Mouse (Mus musculus) CH12.LX (cell line): Measurements from ENCODE around the gene Neurog3. TPM values are rescaled to one million over a fixed set of nuclear protein-coding genes. Genes with fewer than 3 reads are reported as not detected.

Experiments used
- DNase-seq: peaks from one replicate; pipeline ENCODE4 v3.0.0-alpha.2; 2013; ENCODE audit errors: extremely low read depth
- H3K27ac ChIP-seq: 2 replicates; pipeline ENCODE4 v1.5.1; 2012; ENCODE audit warnings: low read depth, mild to moderate bottlenecking, control low read depth, moderate library complexity; ENCODE audit not compliant: insufficient read depth
- H3K27me3 ChIP-seq: replicated peaks from 2 replicates; pipeline ENCODE3; 2012; ENCODE audit warnings: inconsistent platforms
- H3K36me3 ChIP-seq, 2 experiments: replicated peaks in 1 of 2; 2 replicates each; pipeline versions ENCODE3 to v1.6.1; 2012; ENCODE audit warnings: inconsistent platforms in 1 of 2, low read length in 1 of 2, mild to moderate bottlenecking in 1 of 2, mixed read lengths in 1 of 2, moderate library complexity in 1 of 2; ENCODE audit not compliant: control insufficient read depth in 1 of 2, insufficient read depth in 1 of 2
- H3K4me1 ChIP-seq, 2 experiments: 2 replicates each; pipeline ENCODE4 v1.6.1; 2012; ENCODE audit warnings: inconsistent platforms in 1 of 2, moderate library complexity in 1 of 2; ENCODE audit not compliant: insufficient read depth in 2 of 2, control insufficient read depth in 1 of 2
- H3K4me2 ChIP-seq: 2 replicates; pipeline ENCODE4 v1.6.1; 2012; ENCODE audit warnings: low read depth, mild to moderate bottlenecking, control low read depth; ENCODE audit not compliant: poor library complexity, insufficient read depth, severe bottlenecking
- H3K4me3 ChIP-seq, 3 experiments: fragments of 150-350 bp in 1 of 3; sonication (generic) in 1 of 3; replicated peaks in 1 of 3; 2 replicates each; pipeline versions ENCODE3 to v1.5.1; 2011 to 2012; ENCODE audit warnings: low read depth in 2 of 3, low read length in 2 of 3, mild to moderate bottlenecking in 2 of 3, moderate library complexity in 2 of 3, control low read depth in 1 of 3, improper control_type of control experiment in 1 of 3, inconsistent platforms in 1 of 3, mixed read lengths in 1 of 3; ENCODE audit not compliant: poor library complexity in 1 of 3
- H3K79me2 ChIP-seq: replicated peaks from 2 replicates; pipeline ENCODE4 v1.6.1; 2012; ENCODE audit warnings: mild to moderate bottlenecking, moderate library complexity; ENCODE audit not compliant: control insufficient read depth, poor library complexity, insufficient read depth, severe bottlenecking; ENCODE audit errors: extremely low read depth
- H3K9ac ChIP-seq: 2 replicates; pipeline ENCODE4 v1.6.1; 2012; ENCODE audit warnings: low read depth, mild to moderate bottlenecking, control low read depth, moderate library complexity; ENCODE audit not compliant: insufficient read depth
- H3K9me3 ChIP-seq: replicated peaks from 2 replicates; pipeline ENCODE3; 2012; ENCODE audit warnings: low read length, inconsistent platforms, mixed read lengths
- BHLHE40 ChIP-seq: IDR thresholded peaks from 2 replicates; pipeline ENCODE4 v1.6.1; 2011; ENCODE audit warnings: mild to moderate bottlenecking, low read depth, low read length, improper control_type of control experiment
- CHD1 ChIP-seq: IDR thresholded peaks from 2 replicates; pipeline ENCODE4 v1.6.1; 2012; ENCODE audit warnings: low read depth, low read length, improper control_type of control experiment, inconsistent platforms
- CHD2 ChIP-seq: IDR thresholded peaks from 2 replicates; pipeline ENCODE4 v1.6.1; 2011; ENCODE audit warnings: low read length, improper control_type of control experiment
- CTCF ChIP-seq, 2 experiments: IDR thresholded peaks in 1 of 2; conservative IDR thresholded peaks in 1 of 2; 2 replicates each; pipeline ENCODE4 v1.5.1; 2011 to 2012; ENCODE audit warnings: low read depth in 2 of 2, low read length in 2 of 2, improper control_type of control experiment in 1 of 2, inconsistent platforms in 1 of 2, mild to moderate bottlenecking in 1 of 2, moderate library complexity in 1 of 2
- E2F4 ChIP-seq: IDR thresholded peaks from 2 replicates; pipeline ENCODE4 v1.6.1; 2011; ENCODE audit warnings: low read depth, low read length, improper control_type of control experiment; ENCODE audit not compliant: insufficient replicate concordance
- ELF1 ChIP-seq: IDR thresholded peaks from 2 replicates; pipeline ENCODE4 v1.6.1; 2014; ENCODE audit warnings: low read depth, mild to moderate bottlenecking, inconsistent platforms, low read length, improper control_type of control experiment
- EP300 ChIP-seq: IDR thresholded peaks from 2 replicates; pipeline ENCODE4 v1.6.1; 2011; ENCODE audit warnings: low read length, improper control_type of control experiment
- GABPA ChIP-seq: IDR thresholded peaks from 2 replicates; pipeline ENCODE4 v1.6.1; 2012; ENCODE audit warnings: low read depth, low read length, improper control_type of control experiment, inconsistent platforms; ENCODE audit not compliant: insufficient replicate concordance
- IRF4 ChIP-seq: IDR thresholded peaks from 2 replicates; pipeline ENCODE4 v1.6.1; 2014; ENCODE audit warnings: low read depth, mild to moderate bottlenecking, inconsistent platforms, low read length, improper control_type of control experiment
- JUND ChIP-seq: conservative IDR thresholded peaks from 2 replicates; pipeline ENCODE4 v1.6.1; 2011; ENCODE audit warnings: low read depth, low read length, improper control_type of control experiment
- KAT2A ChIP-seq: IDR thresholded peaks from 2 replicates; pipeline ENCODE4 v1.6.1; 2012; ENCODE audit warnings: low read length, improper control_type of control experiment, inconsistent platforms; ENCODE audit not compliant: insufficient replicate concordance
- MAX ChIP-seq: IDR thresholded peaks from 2 replicates; pipeline ENCODE4 v1.6.1; 2011; ENCODE audit warnings: low read length, improper control_type of control experiment
- MAZ ChIP-seq: IDR thresholded peaks from 2 replicates; pipeline ENCODE4 v1.6.1; 2012; ENCODE audit warnings: low read depth, mild to moderate bottlenecking, inconsistent platforms, low read length, improper control_type of control experiment, moderate library complexity
- MEF2A ChIP-seq: IDR thresholded peaks from 2 replicates; pipeline ENCODE4 v1.6.1; 2014; ENCODE audit warnings: low read depth, mild to moderate bottlenecking, inconsistent platforms, low read length, improper control_type of control experiment, borderline replicate concordance
- MYC ChIP-seq: IDR thresholded peaks from 2 replicates; pipeline ENCODE4 v1.6.1; 2011; ENCODE audit warnings: low read depth, mild to moderate bottlenecking, improper control_type of control experiment, low read length
- NELFE ChIP-seq: IDR thresholded peaks from 2 replicates; pipeline ENCODE4 v1.6.1; 2011; ENCODE audit warnings: low read depth, low read length, improper control_type of control experiment
- PAX5 ChIP-seq: IDR thresholded peaks from 2 replicates; pipeline ENCODE4 v1.6.1; 2012; ENCODE audit warnings: low read length, inconsistent platforms, mixed read lengths
- POLR2AphosphoS2 ChIP-seq: IDR thresholded peaks from 2 replicates; pipeline ENCODE4 v1.6.1; 2011; ENCODE audit warnings: low read depth, low read length, improper control_type of control experiment
- RAD21 ChIP-seq: IDR thresholded peaks from 2 replicates; pipeline ENCODE4 v1.6.1; 2011; ENCODE audit warnings: low read depth, mild to moderate bottlenecking, low read length, improper control_type of control experiment, moderate library complexity
- RCOR1 ChIP-seq: conservative IDR thresholded peaks from 2 replicates; pipeline ENCODE4 v1.6.1; 2012; ENCODE audit warnings: low read depth, mild to moderate bottlenecking, inconsistent platforms, low read length, improper control_type of control experiment
- SIN3A ChIP-seq: IDR thresholded peaks from 2 replicates; pipeline ENCODE4 v1.6.1; 2012; ENCODE audit warnings: low read length, improper control_type of control experiment, inconsistent platforms
- SMC3 ChIP-seq: IDR thresholded peaks from 2 replicates; pipeline ENCODE4 v1.6.1; 2011; ENCODE audit warnings: low read depth, low read length, improper control_type of control experiment
- UBTF ChIP-seq: IDR thresholded peaks from 2 replicates; pipeline ENCODE4 v1.6.1; 2012; ENCODE audit warnings: low read depth, mild to moderate bottlenecking, inconsistent platforms, low read length, improper control_type of control experiment, moderate library complexity
- USF2 ChIP-seq: conservative IDR thresholded peaks from 2 replicates; pipeline ENCODE4 v1.6.1; 2011; ENCODE audit warnings: low read depth, low read length, improper control_type of control experiment
- ZC3H11A ChIP-seq: IDR thresholded peaks from 2 replicates; pipeline ENCODE4 v1.6.1; 2012; ENCODE audit warnings: low read depth, mild to moderate bottlenecking, inconsistent platforms, low read length, improper control_type of control experiment
- ZMIZ1 ChIP-seq: IDR thresholded peaks from 2 replicates; pipeline ENCODE4 v1.6.1; 2012; ENCODE audit warnings: low read depth, mild to moderate bottlenecking, inconsistent platforms, low read length, improper control_type of control experiment
- dilution Hi-C: fragments of 300-500 bp; cut with MboI; formaldehyde crosslinking; loops from 2 replicates; pipeline ENCODE4 v1.14.3; 2020; ENCODE audit warnings: low sequenced_read_pairs; ENCODE audit not compliant: extremely low pct_unique_long_range_greater_than_20kb, extremely low pct_ligation_motif_present
- in situ Hi-C: fragments of 300-500 bp; cut with MboI; formaldehyde crosslinking; loops from 3 replicates; pipeline ENCODE4 v1.14.3; 2019; ENCODE audit warnings: low sequenced_read_pairs, low pct_ligation_motif_present, low pct_unique_long_range_greater_than_20kb, mixed read lengths
- polyA plus RNA-seq: library from polyadenylated mRNA; unstranded; fragments of >175 nt; gene quantifications from 2 replicates; pipeline ENCODE4 v1.2.1, GENCODE M21; 2012; ENCODE audit warnings: low read depth; ENCODE audit not compliant: insufficient read length
- total RNA-seq, 2 experiments: library from RNA; depleted of rRNA; stranded (reverse); fragments of 300-350 nt in 1 of 2; fragments of >200 nt in 1 of 2; gene quantifications; 2 replicates each; pipeline ENCODE4 v1.2.3; 2012 to 2014

The Neurog3 gene
- total and polyA plus RNA-seq, 3 experiments, result not detected

DNA sequence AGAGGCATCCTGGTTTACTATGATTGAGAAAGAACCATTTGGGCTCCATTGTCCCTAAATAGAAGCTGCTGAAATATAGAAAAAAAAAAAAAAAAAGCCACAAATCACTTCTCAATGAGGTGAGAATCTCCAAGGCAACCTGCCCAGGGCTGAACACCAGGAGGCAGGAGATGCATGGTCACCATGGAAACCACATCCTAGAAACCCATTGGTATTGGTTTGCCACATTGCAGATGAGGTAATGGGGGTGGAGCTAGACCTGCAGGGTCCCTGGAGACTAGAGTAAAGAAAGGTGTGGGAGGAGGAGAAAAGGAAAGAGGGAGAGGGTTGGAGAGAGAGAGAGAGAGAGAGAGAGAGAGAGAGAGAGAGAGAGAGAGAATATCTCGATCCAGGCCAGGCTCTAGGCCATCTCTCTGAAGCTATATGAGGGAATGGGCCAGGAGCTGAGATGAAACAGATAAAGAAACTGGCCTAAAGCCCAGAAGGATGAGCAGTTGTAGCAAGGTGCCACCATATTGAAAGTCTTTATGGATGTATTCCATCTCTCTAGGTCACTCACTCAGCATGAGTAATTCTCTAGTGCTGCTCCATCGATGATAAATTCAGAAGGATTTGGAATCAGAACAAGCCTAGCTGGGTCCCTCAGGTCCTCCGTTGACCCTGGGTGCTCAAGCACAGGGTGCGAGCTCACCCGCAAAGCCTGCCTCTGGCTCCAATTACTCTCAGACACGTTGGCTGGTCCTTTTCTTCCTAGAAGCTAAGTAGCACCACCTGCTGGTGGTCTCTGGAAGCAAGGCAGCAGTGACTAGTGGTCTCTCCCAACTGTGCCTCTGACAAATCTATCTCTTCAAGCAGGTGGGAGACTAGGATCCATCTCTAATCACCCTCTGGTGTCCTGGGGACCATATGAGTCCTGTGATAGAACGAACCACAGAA lies 31.1 kb upstream of the Neurog3 start:
- dilution Hi-C loops, result no loop called here
- H3K9ac ChIP-seq, result no peak overlapping the region
- no peak overlapping the region for H3K4me3 ChIP-seq
- no peak overlapping the region for H3K27ac ChIP-seq
- TF ChIP-seq CTCF (conservative IDR thresholded peaks at IDR 0.05 in 1 of 2, IDR thresholded peaks at IDR 0.05 in 1 of 2; ENCODE audit: low read depth in 2 of 2, low read length in 2 of 2), result peak; percentile 76 to 89
- TF ChIP-seq MEF2A, result no peak
- TF ChIP-seq SMC3, result peak; percentile 90
- no peak for TF ChIP-seq GABPA
- peak; percentile 32; the same call in 1 of the 2 replicates for TF ChIP-seq ZC3H11A
- peak; percentile 30; the same call in 1 of the 2 replicates for TF ChIP-seq MYC
- peak; percentile 82 for TF ChIP-seq RAD21
- TF ChIP-seq, all 38 proteins: peak for 5
- peak; percentile 64 for DNase-seq
- Histone ChIP-seq H3K9me3 (no peaks in the 10 kb centered on the region), H3K4me2 (no peak overlapping the region), H3K4me1 (no peaks in the 10 kb centered on the region), H3K79me2 (no peaks in the 10 kb centered on the region), H3K36me3 (no peaks in the 10 kb centered on the region), H3K27me3 (peaks cover 68% of the 10 kb centered on the region)
- in situ Hi-C loops, result loop anchor here (5.0 to 10.0 kb wide), 3 partner anchors 34 to 153 kb away; partner anchors contain the start of gene Tacr2

DNA sequence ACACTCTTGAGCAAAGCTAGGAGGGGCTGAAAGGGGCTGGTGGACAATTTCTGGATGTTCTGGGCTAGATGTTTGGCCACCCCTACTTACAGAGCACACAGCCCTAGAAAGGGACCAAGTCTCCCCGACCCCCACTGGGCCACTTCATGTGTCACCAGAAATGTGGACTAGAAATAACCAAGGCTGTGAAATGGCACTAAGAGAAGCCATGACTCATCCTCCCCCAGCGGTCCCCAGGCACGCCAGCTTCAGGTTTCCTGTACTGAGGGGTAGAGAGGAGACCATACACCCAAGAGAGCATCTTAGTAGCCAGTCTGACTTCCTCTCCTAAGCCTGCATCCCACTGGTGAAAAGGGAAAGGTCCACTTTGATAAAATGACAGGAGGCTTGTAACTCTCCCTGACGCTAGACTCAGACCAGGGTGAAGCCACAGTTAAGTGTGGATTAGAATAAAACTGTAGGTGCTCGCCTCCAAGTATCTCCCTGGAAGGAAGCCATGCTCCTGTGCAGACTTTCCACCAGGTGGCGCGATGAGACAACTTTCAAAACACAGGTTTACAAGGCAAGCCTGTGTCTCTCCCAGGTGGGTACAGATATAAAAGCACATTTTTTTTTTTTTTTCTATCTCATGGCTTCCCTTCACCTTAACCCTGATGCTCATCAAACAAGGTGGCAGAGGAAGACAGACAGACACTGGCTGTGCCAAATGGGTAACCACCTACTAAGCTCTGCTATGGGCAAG lies 27.9 kb upstream of the Neurog3 start:
- H3K27me3 ChIP-seq, result peaks cover 81% of the 10 kb centered on the region
- DNase-seq, result peak; percentile 66
- H3K4me1 ChIP-seq, result peaks cover 0 to 5% of the 10 kb centered on the region in 2 experiments; a peak in 3 of 4 replicates
- no peak overlapping the region for H3K9ac ChIP-seq
- no peak overlapping the region for H3K27ac ChIP-seq
- H3K79me2 ChIP-seq, result no peaks in the 10 kb centered on the region
- no peak overlapping the region for H3K4me3 ChIP-seq
- no peak overlapping the region for H3K4me2 ChIP-seq
- no peaks in the 10 kb centered on the region for H3K36me3 ChIP-seq
- dilution Hi-C loops, result no loop called here
- in situ Hi-C loops, result loop anchor here (5.0 to 10.0 kb wide), 3 partner anchors 38 to 150 kb away; partner anchors contain the start of gene Tacr2
- H3K9me3 ChIP-seq, result no peaks in the 10 kb centered on the region
- no peak for TF ChIP-seq BHLHE40
- no peak for TF ChIP-seq CHD2
- TF ChIP-seq JUND, result no peak
- TF ChIP-seq MAX, result no peak; the same call in 1 of the 2 replicates
- no peak for TF ChIP-seq E2F4
- peak; percentile 65; the same call in 1 of the 2 replicates for TF ChIP-seq MYC
- no peak for TF ChIP-seq ELF1
- no peak for TF ChIP-seq KAT2A
- no peak for TF ChIP-seq CHD1
- no peak for TF ChIP-seq RCOR1
- TF ChIP-seq IRF4, result 0 out of 2 replicates have a peak, but pooled peaks have one; percentile 9
- TF ChIP-seq NELFE, result peak; percentile 31; the same call in 1 of the 2 replicates
- no peak for TF ChIP-seq MEF2A
- TF ChIP-seq USF2, result no peak
- no peak for TF ChIP-seq ZMIZ1
- peak; percentile 89 for TF ChIP-seq RAD21
- TF ChIP-seq SIN3A, result peak; percentile 41; the same call in 1 of the 2 replicates
- no peak for TF ChIP-seq EP300
- TF ChIP-seq MAZ, result no peak
- peak; percentile 92 for TF ChIP-seq ZC3H11A
- TF ChIP-seq SMC3, result peak; percentile 98
- no peak for TF ChIP-seq POLR2AphosphoS2
- no peak for TF ChIP-seq UBTF
- TF ChIP-seq CTCF (conservative IDR thresholded peaks at IDR 0.05 in 1 of 2, IDR thresholded peaks at IDR 0.05 in 1 of 2; ENCODE audit: low read depth in 2 of 2, low read length in 2 of 2), result peak; percentile 68 to 98
- TF ChIP-seq GABPA, result no peak
- TF ChIP-seq PAX5, result no peak
